Mouse (Mus musculus): ENCODE measurements around the gene Gng10. TPM values are rescaled to one million over a fixed set of nuclear protein-coding genes. Genes with fewer than 3 reads are reported as not detected.

Gng10 gene
- polyA plus RNA-seq, 1 experiment = 102 TPM

DNA sequence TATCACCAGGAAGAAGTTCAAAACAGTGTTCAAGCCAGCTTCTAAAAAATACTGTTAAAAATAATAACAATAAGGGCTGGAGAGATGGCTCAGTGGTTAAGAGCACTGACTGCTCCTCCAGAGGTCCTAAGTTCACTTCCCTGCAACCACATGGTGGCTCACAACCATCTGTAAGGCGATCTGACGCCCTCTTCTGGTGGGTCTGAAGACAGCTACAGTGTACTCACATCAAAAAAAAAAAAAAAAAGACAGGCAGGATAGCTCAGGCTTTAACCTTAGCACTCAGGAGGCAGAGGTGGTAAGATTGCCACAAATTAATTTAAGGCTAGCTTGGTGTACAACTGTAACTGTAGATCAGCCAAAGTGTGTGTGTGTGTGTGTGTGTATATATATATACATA is 34.3 kb upstream of the Gng10 start:
- H3ac ChIP-seq (ENCODE audit: control insufficient read depth, insufficient read length, low read depth) = no peak overlapping the region
- H3K4me3 ChIP-seq (ENCODE audit: insufficient read depth, poor library complexity, severe bottlenecking) = no peak overlapping the region
- no peaks in the 10 kb centered on the region for H3K36me3 ChIP-seq (ENCODE audit: control insufficient read depth, insufficient read depth)
- H3K79me2 ChIP-seq (ENCODE audit: control insufficient read depth, insufficient read depth) = peaks cover 27% of the 10 kb centered on the region
- H3K79me3 ChIP-seq (ENCODE audit: low read depth) = peaks cover 22% of the 10 kb centered on the region
- H3K27me3 ChIP-seq (ENCODE audit: control insufficient read depth, insufficient read depth, insufficient read length) = no peaks in the 10 kb centered on the region
- TF ChIP-seq MYOD1 (IDR thresholded peaks at IDR 0.05; ENCODE audit: control insufficient read depth, insufficient read length, low read depth) (no peak), CEBPB (IDR thresholded peaks at IDR 0.05; ENCODE audit: low read depth) (no peak), USF1 (IDR thresholded peaks at IDR 0.05; ENCODE audit: low read depth) (no peak), FOSL1 (IDR thresholded peaks at IDR 0.05; ENCODE audit: insufficient read depth, low read length, poor library complexity, severe bottlenecking) (no peak), CTCF (IDR thresholded peaks at IDR 0.05; ENCODE audit: control insufficient read depth, insufficient read depth, insufficient read length) (peak; percentile 33)

DNA sequence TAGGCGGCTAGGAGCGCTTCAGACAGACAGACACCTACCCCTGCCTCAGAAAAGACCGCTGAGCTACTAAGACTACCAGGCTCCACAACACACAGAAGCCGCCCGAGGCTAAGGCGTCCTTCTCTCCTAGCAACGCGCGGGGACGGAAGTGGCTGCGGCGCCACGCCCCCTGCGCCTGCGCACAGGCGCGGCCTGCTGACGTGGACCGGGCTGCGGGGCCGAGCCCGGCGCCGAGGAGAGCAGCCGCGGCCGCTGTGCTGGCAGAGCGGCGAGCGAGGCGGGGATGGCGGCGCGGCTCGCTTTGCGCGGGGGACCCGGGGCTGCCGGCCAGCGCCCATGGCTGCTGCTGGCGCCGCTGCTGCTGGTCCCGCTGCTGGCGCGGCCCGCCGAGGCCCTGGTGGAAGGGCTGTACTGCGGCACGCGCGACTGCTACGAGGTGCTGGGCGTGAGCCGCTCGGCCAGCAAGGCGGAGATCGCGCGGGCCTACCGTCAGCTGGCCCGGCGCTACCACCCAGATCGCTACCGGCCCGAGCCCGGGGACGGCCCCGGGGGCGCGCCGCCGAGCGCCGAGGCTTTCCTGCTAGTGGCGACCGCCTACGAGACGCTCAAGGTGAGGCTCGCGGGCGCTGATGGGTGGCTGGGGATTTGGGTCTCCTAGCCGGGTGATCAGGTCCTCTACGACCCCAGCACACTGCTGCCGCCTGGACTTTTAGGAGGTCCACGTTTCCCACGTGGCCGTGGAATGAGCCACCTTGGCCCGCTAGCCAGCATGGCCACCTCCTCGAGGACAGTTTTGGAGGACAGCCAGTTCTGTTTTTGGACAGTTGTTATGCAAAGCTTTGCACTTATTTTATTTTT is 31.7 kb upstream of the Gng10 start, which contains the start of gene Gm20503:
TSS of gene Gm20503 (plus strand) at position 263 of the 858 bp plus-strand sequence.
- Histone ChIP-seq H3K79me3 (ENCODE audit: low read depth) (peaks cover 44% of the 10 kb centered on the region), H3K4me3 (ENCODE audit: insufficient read depth, poor library complexity, severe bottlenecking) (peak within 1 kb of the TSS; percentile 84), H3K36me3 (ENCODE audit: control insufficient read depth, insufficient read depth) (no peaks in the 10 kb centered on the region), H3K27me3 (ENCODE audit: control insufficient read depth, insufficient read depth, insufficient read length) (no peaks in the 10 kb centered on the region), H3K79me2 (ENCODE audit: control insufficient read depth, insufficient read depth) (peaks cover 52% of the 10 kb centered on the region), H3ac (ENCODE audit: control insufficient read depth, insufficient read length, low read depth) (peak within 1 kb of the TSS; percentile 96)
- TF ChIP-seq MAX (IDR thresholded peaks at IDR 0.05) (peak; percentile 59), CEBPB (IDR thresholded peaks at IDR 0.05; ENCODE audit: low read depth) (no peak)

- Histone ChIP-seq H3K4me3 (ENCODE audit: insufficient read depth, poor library complexity, severe bottlenecking) (peak overlapping the region; percentile 84), H3K79me3 (ENCODE audit: low read depth) (peaks cover 49% of the 10 kb centered on the region), H3K79me2 (ENCODE audit: control insufficient read depth, insufficient read depth) (peaks cover 59% of the 10 kb centered on the region), H3K27me3 (ENCODE audit: control insufficient read depth, insufficient read depth, insufficient read length) (no peaks in the 10 kb centered on the region), H3ac (ENCODE audit: control insufficient read depth, insufficient read length, low read depth) (peak overlapping the region; percentile 96), H3K36me3 (ENCODE audit: control insufficient read depth, insufficient read depth) (no peaks in the 10 kb centered on the region)
- no peak for TF ChIP-seq MYOG (IDR thresholded peaks at IDR 0.05; ENCODE audit: control insufficient read depth, extremely low read depth, insufficient read length)
- no peak for TF ChIP-seq FOSL1 (IDR thresholded peaks at IDR 0.05; ENCODE audit: insufficient read depth, low read length, poor library complexity, severe bottlenecking)
- no peak for TF ChIP-seq MAX (IDR thresholded peaks at IDR 0.05)
- TF ChIP-seq CTCF (IDR thresholded peaks at IDR 0.05; ENCODE audit: control insufficient read depth, insufficient read depth, insufficient read length) = no peak
- TF ChIP-seq MYOD1 (IDR thresholded peaks at IDR 0.05; ENCODE audit: control insufficient read depth, insufficient read length, low read depth) = no peak
- no peak for TF ChIP-seq CEBPB (IDR thresholded peaks at IDR 0.05; ENCODE audit: low read depth)
Measured at GRCm38 (mm10) chr4:59003806-59004200, 31.1 kb upstream of the Gng10 start.

DNA sequence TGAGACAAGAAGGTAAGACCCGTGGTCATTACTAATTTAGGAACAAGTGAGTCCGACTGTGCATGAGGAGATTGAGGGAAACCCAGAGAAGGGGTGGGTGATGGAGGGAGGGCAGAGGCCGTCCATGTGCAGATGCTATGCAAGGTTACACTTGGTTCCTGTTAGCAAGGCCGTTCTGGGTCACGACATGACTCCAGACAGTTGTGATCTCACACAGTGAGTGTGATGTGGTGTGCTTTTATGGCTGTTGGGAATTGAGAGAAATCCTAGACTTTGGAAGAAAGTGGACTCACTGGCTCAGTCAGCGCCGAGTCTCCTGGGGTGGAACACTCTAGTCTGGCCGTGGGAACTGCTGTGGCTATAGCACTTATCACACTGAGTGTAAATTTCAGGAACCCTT is 28.7 kb upstream of the Gng10 start:
- Histone ChIP-seq H3K27me3 (ENCODE audit: control insufficient read depth, insufficient read depth, insufficient read length) (no peaks in the 10 kb centered on the region), H3K79me3 (ENCODE audit: low read depth) (peaks cover 71% of the 10 kb centered on the region), H3K79me2 (ENCODE audit: control insufficient read depth, insufficient read depth) (peaks cover 83% of the 10 kb centered on the region), H3ac (ENCODE audit: control insufficient read depth, insufficient read length, low read depth) (peak overlapping the region; percentile 8), H3K36me3 (ENCODE audit: control insufficient read depth, insufficient read depth) (no peaks in the 10 kb centered on the region), H3K4me3 (ENCODE audit: insufficient read depth, poor library complexity, severe bottlenecking) (no peak overlapping the region)
- TF ChIP-seq USF1 (IDR thresholded peaks at IDR 0.05; ENCODE audit: low read depth) = no peak
- no peak for TF ChIP-seq MYOG (IDR thresholded peaks at IDR 0.05; ENCODE audit: control insufficient read depth, extremely low read depth, insufficient read length)
- no peak for TF ChIP-seq FOSL1 (IDR thresholded peaks at IDR 0.05; ENCODE audit: insufficient read depth, low read length, poor library complexity, severe bottlenecking)
- no peak for TF ChIP-seq CTCF (IDR thresholded peaks at IDR 0.05; ENCODE audit: control insufficient read depth, insufficient read depth, insufficient read length)

GRCm38 (mm10) chr4:59007016-59007415 is 27.9 kb upstream of the Gng10 start:
- Histone ChIP-seq H3ac (ENCODE audit: control insufficient read depth, insufficient read length, low read depth) (no peak overlapping the region), H3K79me2 (ENCODE audit: control insufficient read depth, insufficient read depth) (peaks cover 91% of the 10 kb centered on the region), H3K27me3 (ENCODE audit: control insufficient read depth, insufficient read depth, insufficient read length) (no peaks in the 10 kb centered on the region), H3K36me3 (ENCODE audit: control insufficient read depth, insufficient read depth) (no peaks in the 10 kb centered on the region), H3K4me3 (ENCODE audit: insufficient read depth, poor library complexity, severe bottlenecking) (no peak overlapping the region), H3K79me3 (ENCODE audit: low read depth) (peaks cover 76% of the 10 kb centered on the region)
- TF ChIP-seq CTCF (IDR thresholded peaks at IDR 0.05; ENCODE audit: control insufficient read depth, insufficient read depth, insufficient read length) (no peak), MYOG (IDR thresholded peaks at IDR 0.05; ENCODE audit: control insufficient read depth, extremely low read depth, insufficient read length) (no peak), MAX (IDR thresholded peaks at IDR 0.05) (no peak), MYOD1 (IDR thresholded peaks at IDR 0.05; ENCODE audit: control insufficient read depth, insufficient read length, low read depth) (no peak), CEBPB (IDR thresholded peaks at IDR 0.05; ENCODE audit: low read depth) (no peak), FOSL1 (IDR thresholded peaks at IDR 0.05; ENCODE audit: insufficient read depth, low read length, poor library complexity, severe bottlenecking) (no peak), USF1 (IDR thresholded peaks at IDR 0.05; ENCODE audit: low read depth) (no peak)

DNA sequence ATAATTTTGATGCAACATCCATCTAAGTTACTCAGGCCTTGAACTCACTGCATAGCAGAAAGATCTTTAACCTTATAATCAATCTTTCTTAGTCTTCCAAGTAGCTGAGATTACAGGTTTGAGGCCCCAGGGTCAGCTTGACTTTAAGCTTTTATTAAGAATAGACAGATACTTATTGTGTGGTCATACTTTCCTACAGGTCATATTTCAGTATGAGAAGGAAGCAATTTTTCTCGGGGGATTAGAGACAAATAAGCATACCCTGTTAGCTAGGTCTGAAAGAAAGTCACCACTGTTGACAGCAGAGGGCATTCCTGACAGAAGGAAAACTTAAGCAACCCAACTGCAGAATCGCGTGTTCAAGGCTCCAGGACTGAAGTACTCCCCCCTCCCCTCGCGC is 26.9 kb upstream of the Gng10 start:
- Histone ChIP-seq H3K79me3 (ENCODE audit: low read depth) (peaks cover 83% of the 10 kb centered on the region), H3K4me3 (ENCODE audit: insufficient read depth, poor library complexity, severe bottlenecking) (no peak overlapping the region), H3K27me3 (ENCODE audit: control insufficient read depth, insufficient read depth, insufficient read length) (no peaks in the 10 kb centered on the region), H3K79me2 (ENCODE audit: control insufficient read depth, insufficient read depth) (peaks cover 100% of the 10 kb centered on the region), H3ac (ENCODE audit: control insufficient read depth, insufficient read length, low read depth) (no peak overlapping the region), H3K36me3 (ENCODE audit: control insufficient read depth, insufficient read depth) (no peaks in the 10 kb centered on the region)
- TF ChIP-seq USF1 (IDR thresholded peaks at IDR 0.05; ENCODE audit: low read depth) = no peak
- TF ChIP-seq MYOD1 (IDR thresholded peaks at IDR 0.05; ENCODE audit: control insufficient read depth, insufficient read length, low read depth) = no peak
- no peak for TF ChIP-seq MYOG (IDR thresholded peaks at IDR 0.05; ENCODE audit: control insufficient read depth, extremely low read depth, insufficient read length)
- no peak for TF ChIP-seq CTCF (IDR thresholded peaks at IDR 0.05; ENCODE audit: control insufficient read depth, insufficient read depth, insufficient read length)
- no peak for TF ChIP-seq MAX (IDR thresholded peaks at IDR 0.05)
- TF ChIP-seq CEBPB (IDR thresholded peaks at IDR 0.05; ENCODE audit: low read depth) = no peak
- no peak for TF ChIP-seq FOSL1 (IDR thresholded peaks at IDR 0.05; ENCODE audit: insufficient read depth, low read length, poor library complexity, severe bottlenecking)

All from C2C12 (cell line).